Mouse (Mus musculus): ENCODE results near the gene Cfap44.
"Not testable (repeated sequence)": the region's sequence is repeated elsewhere in the genome, so short reads cannot be mapped to it uniquely, and the experiment has no call there.

Gene Cfap44

DNA sequence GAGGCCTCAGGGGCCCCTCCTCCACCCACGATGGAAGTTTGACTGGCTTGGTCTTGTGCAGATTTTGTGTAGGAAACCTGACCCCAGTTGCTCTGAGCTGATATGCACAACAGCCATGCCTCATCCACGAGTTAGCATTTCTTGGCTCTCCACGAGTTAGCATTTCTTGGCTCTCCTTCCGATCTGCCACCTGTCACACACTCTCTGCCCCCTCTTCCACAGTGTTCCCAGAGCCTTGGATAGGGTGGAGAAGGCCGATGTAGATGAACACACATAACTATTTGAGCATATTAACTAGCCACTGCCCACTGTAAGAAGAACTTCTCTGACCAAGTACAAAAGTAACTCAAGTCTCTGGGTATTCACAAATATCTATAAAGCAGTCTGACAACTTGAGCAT is 33.9 kb downstream of the Cfap44 start:
- no peak for DNase-seq (ENCODE audit: low spot score in 2 of 2)

DNA sequence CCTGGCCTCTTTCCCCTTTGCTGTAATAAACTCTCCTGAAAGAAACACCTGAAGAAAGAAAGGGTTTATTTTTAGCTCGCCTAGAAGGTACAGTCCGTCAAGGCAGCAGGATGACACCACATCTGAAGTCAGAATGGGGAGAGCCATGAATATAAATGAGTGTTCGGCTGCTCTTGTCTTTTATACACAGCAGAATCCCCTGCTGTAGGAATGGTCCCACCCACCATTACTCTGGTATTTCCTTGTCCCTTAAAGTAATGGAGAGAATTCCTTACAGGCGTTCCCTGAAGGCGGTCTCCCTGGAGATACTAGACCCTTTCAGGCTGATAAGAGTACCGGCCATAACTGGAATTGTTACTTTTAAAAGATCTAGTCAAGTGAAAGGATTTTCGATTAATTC is 35.4 kb downstream of the Cfap44 start:
- DNase-seq (ENCODE audit: low spot score in 2 of 2): no peak

DNA sequence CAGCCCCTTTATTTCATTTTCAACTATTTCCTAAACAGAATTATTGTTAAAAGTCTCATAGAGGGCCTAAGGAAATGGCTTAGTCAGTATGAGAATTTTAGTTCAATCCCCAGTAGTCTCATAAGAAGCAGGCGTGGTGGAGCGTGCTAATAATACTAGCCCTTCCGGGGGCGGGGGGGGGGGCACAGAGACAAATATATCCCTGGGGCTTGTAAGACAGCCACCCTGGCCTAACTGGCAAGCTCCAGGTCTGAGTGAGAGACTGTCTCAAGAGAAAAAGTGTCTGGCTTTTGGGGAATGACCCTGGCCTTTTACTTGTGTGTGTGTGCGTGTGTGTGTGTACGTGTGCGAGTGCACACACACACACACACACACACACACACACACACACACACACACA is 40.3 kb downstream of the Cfap44 start:
- DNase-seq (ENCODE audit: low spot score in 2 of 2): no peak

DNA sequence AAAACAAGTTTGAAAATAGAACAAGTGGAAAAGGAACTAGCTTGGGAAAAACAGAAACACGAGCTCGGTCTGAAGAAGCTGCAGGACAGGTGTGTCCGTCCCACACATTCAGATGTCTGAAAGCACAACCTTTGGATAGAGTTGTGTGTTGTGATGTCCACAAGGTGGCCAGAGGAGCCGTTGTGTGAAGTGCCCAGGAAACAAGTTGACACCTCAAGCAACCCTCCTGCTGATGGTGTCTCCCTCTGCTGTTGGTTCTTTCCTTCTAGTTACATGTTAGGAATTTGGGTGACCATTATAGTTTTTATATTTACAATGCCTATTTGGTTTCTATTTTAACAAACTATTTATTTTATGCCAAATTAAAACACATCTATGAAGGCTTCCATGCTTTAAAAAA is 40.9 kb downstream of the Cfap44 start:
- DNase-seq (ENCODE audit: low spot score in 2 of 2): no peak

DNA sequence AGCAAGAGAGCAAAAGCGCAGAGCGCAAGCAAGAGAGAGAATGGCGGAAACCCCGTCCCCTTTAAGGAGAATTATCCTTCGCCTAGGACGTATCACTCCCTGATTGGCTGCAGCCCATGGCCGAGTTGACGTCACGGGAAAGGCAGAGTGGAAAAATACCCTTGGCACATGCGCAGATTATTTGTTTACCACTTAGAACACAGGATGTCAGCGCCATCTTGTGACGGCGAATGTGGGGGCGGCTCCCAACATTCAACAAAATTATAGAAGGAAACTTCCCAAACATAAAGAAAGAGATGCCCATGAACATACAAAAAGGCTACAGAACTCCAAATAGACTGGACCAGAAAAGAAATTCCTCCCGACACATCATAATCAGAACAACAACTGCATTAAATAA is 47.3 kb downstream of the Cfap44 start:
- not testable (repeated sequence) for DNase-seq (ENCODE audit: low spot score in 2 of 2)

DNA sequence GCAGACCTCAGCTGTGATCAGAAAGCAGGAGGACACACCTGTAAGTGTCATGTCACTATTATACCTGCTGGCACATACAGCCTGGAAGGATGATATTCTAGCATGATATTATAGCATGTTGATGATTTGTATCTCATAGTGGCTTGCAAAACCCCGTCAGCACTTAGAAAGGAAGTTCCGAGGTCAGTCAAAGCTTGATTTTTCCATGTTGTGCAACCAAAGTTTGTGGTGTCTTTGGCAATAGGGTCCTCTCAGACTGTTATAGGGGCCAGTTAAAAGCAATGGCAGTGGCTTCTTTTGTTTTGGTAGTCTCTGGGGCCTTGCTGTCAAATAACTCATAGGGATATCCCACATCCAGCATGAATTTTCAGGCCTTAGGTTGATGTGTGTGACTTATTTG is 63.3 kb downstream of the Cfap44 start:
- no peak for DNase-seq (ENCODE audit: low spot score in 2 of 2)

DNA sequence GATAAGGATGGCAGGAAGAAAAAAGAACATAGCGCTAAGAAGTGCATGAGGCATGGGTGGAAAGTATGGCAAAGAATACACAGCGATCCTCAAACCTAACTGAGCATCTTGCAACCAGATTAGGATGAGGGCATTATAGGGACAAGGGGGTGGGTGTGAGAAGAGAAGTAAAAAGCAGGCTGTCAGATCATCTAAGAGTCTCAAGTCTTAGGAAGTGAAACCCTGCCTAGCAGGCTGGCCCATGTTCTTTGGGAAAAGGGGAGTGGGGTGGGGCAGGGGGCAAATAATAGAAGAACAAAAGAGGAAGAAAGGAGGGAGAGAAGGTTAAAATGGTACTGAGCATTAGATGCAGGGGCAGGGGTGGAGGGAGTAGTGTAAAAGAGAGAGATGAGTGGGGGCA is 64.2 kb downstream of the Cfap44 start:
- DNase-seq (ENCODE audit: low spot score in 2 of 2): no peak

DNA sequence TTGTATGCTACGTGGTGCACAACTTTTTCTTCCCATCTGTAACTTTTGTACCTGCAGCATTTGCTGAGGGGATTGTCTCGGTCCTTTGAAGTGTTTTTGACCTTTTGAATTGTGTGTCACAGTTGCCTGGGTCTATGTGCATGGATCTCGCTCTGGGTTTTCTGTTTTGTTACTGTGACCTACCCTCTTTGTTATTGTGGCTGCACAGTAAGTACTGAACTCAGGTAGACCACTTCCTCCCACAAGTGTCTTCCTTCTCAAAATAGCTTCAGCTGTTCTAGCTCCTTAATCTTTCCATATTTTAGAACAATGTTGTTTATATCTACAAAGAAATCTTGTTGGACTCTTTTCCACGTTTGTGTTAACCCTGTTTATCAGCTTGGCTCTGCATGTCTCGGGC is 66.3 kb downstream of the Cfap44 start:
- no peak for DNase-seq (ENCODE audit: low spot score in 2 of 2)

DNA sequence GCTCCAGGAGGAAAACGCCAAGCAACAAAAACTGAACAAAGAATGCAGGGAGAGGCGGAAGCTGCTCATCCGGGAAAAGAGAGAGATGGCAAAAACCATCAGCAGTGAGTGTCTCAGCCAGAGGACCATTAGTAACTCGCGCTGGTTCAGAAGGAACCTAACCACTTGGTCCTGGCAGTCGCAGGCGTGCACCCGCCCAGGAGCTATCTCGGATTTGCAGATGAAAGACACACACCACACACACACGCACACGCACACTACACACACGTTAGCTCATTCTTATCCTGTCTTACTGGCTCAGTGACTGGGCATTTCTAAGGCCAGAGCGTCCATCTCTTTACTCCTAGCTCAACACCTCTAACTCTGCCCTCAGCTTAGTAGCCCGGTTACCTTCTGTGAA is 80.7 kb downstream of the Cfap44 start:
- DNase-seq (ENCODE audit: low spot score in 2 of 2): no peak

DNA sequence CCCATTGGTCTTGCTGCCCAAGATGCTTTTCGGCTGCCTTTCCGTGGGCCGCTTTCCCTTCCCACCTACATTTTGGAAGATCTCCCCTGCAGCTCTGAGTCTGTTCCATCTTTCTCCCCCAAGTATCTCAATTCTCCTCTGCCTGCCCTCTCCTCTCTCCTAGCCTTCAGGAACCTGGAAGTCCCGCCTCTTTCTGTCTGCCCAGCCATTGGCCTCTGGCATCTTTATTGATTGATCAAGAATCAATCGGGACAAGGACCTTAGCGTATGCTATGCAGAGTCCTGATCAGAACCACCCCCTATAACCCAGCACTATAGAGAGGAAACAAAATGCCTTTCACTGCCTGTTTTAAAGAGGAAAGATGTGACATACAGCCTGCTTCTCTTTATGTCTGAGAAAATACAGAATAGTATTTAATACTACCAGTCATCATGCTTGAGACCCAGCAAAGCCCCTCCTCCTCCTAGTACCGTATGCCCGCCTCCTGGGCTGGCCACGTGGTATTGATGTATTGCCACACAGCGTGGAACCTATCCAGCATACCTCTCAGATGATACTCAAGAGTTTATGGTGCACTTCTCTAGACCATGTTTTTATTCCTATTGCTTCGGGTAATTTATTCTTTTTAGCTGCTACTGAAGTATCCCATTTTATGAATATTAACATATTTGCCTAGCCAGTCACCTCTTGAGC is 81.2 kb downstream of the Cfap44 start:
- no peak for DNase-seq (ENCODE audit: low spot score in 2 of 2)

DNA sequence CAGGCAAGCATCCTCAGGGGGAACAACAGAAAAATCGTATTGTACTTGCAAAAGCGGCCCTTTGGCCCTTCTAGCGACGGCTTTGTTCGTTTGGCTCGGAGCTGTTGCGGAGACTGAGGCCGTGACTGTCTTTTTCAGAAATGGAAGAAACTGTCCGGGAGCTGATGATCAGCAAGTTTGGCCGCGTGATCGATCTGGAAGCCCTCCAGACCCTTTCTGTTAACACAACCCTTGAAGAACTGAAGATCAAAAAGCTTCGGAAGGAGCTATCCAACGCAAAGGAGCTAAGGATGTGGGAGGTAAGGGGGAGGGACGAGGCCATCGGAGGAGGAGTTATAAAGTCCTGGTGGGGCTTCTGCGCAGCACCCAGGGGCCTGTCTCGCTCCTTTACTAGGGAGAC is 84.2 kb downstream of the Cfap44 start:
- no peak for DNase-seq (ENCODE audit: low spot score in 2 of 2)

DNA sequence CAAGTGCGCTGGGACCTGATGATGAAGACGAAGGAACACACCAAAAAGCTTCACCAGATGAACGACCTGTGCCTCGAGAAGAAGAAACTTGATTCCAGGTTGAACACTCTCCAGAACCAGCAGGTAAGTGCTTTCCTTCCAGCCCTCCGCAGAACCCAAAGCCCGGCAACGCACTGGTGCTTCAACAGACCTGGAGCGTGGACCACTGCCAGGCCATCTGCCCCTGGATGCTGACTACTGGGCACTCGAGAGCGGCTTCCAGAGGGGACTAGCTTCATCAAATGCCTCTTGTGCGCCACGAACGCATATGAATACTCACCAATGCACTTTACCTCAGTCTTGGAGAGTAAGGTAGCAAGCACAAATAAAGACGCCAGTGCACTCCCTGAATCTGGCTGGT is 85.3 kb downstream of the Cfap44 start:
- no peak for DNase-seq (ENCODE audit: low spot score in 2 of 2)

DNA sequence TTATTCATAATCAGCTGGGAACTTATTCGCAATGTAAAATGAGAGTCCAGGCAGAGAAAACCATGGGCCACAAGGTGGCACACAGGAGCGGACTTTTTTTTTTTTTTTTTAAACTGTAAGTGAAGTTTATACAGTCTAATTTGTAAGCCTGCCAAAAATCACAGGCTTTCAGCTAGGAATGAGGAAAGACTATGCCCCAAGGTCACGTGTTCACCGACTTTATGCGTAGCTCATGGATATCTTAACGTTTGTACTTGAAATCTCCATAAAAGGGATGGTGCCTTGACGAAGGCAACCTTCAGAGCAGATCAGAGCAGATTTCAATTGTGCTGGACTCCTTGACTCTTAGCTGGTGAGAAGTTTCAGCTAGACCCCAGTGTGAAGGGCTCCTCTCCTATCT is 86.0 kb downstream of the Cfap44 start:
- no peak for DNase-seq (ENCODE audit: low spot score in 2 of 2)

DNA sequence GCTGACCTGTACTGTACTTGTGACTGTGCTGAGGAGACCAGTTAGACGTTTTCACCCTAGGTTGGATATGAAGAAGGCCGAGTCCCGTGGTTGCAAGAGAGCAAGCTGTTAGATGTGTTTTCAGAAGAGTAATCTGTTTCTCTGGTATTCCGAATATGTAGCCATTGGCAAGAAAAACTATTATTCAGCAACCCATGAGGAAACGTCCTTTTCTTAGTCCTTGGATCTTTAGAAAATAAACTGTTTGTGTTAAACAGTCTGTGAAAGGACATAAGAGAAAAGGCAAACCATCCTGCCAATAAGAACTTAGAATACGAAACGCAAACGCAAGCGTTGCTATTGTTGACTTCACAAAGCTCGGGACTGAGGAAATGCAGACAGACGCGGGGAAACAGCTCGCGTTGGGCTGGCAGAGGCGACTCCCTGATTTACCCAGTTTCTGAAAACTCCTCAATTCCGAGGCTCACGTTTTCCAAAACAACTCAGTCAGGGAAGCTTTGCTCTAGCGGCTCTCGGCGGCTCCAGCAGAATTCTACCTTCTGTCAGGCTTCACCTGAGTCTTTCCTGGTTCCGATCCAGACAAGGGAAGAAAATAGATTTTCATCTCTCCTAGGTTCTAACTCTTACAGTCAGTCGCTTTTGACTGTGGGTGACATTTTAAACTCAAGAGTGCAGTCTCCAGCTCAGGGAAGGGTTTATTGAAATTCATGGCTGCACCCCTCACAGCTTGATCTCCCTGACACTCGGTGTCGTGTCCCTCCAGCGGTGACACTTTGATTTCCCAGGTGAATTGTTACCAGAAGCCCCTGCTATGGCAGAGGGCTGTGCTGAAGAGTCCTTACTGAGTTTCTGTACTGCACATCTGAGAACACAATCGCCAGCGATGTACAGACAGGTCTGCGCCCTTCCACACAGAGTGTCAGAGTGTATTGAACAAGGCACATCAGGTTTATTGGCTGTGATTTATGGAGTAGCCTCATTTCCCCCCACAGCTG is 87.3 kb downstream of the Cfap44 start:
- no peak for DNase-seq (ENCODE audit: low spot score in 2 of 2)

DNA sequence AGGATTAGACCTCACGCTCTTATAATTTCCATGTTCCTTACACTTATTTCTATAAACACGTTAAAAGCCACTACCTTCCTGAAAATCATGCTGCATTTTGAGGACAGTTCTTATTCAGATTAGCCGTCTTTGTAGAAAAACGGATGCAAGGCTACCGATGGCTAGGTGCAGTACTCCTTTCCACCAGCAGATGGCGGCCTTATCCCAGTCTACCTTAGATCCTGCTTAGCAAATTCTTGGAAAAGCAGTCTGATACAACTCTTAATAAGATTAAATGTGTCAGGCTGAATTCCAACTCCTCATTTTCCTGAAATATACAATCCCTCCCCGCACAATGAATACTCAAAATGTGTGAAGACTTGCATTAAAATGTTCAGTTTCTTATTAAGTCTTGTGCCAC is 89.5 kb downstream of the Cfap44 start:
- peak; percentile 34 to 72 for DNase-seq (ENCODE audit: low spot score in 2 of 2)

DNA sequence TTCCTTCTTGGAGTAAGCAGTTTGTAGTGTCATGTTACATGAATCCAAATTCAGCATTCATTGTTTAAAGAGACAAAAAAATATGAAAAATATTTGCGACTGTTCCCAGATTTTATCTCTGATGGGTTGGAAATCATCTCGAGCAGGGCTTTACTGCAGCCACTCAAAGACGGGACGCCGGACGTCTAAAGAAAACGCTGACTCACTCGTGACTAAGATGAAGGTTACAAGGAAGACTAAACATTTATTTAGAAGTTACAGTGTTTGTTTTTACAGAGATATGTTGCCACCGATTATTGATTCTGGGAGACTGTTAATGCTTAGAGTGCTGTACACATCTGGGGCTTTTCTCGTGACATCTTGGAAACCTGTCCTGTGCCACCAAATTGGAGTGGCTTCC is 90.2 kb downstream of the Cfap44 start:
- no peak for DNase-seq (ENCODE audit: low spot score in 2 of 2)

DNA sequence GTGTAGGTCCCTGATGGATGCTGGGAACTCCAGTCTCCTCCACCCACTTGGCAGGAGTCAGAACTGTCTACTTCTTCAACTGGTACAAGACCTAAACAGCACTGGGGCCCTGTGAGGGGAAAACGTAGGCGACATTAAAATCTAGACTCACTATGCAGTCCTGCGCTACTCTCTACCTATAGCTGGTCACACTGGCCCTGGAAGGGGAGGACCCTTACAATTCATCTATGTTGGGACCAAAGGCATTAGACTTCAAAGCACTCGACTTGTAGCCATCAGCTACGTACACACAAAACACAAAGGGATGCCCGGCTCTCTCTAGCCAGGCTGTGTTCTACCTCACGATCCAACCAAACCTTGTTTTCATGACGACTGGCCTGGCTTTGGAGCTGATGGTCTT is 91.1 kb downstream of the Cfap44 start:
- DNase-seq (ENCODE audit: low spot score in 2 of 2): no peak

DNA sequence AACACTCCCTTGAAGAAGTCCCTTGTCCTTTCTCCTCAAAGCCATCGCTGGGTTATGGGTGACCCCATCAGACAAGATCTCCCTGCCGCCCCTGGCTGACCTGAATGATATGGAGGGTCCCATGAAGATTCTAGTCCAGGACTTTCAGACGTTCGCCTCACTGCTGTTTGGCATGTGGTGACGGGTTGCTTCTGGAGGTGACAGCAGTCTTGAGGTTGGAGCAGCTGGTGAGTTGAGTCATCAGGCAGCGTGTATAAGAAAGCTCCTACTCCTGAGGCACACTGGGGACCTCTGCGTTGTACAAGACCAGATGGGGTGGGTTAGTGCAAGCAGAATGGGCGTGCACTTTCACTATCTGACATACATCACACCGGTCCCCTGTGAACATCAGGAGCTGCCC is 92.0 kb downstream of the Cfap44 start:
- no peak for DNase-seq (ENCODE audit: low spot score in 2 of 2)

DNA sequence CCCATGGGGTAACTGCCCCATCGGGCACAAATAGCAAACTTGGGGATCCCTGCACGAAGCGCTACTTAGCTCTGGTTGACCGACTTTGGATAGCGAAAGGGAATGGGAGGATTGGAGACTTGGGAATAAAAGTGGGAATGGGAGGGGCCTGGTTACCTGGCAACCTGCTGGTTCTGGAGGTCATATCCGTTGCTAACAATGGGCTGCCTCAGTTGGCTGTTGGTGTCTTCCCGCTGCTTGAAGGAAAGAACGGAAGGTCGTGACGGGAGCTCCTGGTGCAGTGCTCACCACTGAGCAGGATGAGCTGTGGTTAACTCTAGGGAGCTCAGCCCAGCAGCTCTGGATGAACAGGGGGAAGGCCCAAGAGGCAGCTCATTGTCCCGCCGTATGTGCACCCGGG is 92.6 kb downstream of the Cfap44 start:
- no peak for DNase-seq (ENCODE audit: low spot score in 2 of 2)

DNA sequence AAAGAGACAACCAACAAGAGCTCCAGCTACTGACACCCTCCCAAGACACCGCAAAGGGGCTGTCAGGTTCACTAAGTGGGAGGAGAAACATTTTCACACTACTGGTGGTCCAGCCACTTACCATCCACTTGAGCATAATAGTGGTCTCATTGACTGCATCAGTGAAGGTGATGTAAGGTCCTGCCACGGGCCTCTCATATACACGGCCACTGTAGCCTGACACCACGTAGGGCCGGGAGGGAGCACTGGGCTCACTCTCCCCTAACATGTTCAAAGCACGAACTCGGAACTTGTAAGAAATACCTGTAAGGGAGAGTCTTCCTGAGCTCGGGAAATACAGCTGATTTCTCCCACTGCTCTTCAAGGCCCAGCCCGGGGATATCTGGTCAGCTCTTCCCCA is 96.5 kb downstream of the Cfap44 start:
- no peak for DNase-seq (ENCODE audit: low spot score in 2 of 2)

DNA sequence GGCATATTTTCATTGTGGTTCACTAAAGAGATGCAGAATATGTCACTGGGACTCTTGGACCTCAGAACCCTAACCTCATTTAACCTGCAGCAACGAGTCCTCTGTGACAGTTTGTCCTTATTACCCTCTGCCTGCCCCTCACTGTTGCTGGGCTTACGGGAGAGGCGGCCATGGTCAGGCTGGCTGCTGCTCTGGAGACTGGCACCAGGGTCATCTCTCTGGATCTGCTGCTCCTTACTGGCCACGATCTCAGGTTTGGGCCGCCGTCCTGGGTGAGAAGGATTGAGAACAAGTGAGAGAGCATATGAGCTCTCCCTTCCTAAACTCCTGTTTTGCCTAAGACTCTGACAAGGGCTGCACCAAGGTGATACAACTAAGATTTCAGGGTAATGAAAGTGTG is 97.6 kb downstream of the Cfap44 start:
- DNase-seq (ENCODE audit: low spot score in 2 of 2): no peak

DNA sequence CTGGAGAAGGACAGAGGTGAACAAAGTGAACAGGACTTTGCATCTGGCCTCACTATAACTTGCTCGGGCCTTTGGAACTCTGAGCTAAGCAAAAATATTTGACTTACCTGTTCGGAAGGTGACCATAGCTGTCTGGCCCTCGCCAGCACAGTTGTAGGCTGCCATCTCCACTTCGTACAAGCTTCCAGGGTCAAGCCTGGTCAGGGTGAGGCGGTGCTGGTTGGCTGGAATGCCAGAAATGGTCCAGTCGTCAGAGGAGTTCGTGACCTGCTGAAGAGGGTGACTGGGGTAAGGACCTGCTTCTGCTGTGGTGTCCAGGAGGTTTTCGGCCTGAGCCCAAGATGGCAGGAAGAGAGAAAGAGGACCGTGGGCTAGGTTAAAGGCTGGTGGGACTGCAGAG is 98.1 kb downstream of the Cfap44 start:
- no peak for DNase-seq (ENCODE audit: low spot score in 2 of 2)

DNA sequence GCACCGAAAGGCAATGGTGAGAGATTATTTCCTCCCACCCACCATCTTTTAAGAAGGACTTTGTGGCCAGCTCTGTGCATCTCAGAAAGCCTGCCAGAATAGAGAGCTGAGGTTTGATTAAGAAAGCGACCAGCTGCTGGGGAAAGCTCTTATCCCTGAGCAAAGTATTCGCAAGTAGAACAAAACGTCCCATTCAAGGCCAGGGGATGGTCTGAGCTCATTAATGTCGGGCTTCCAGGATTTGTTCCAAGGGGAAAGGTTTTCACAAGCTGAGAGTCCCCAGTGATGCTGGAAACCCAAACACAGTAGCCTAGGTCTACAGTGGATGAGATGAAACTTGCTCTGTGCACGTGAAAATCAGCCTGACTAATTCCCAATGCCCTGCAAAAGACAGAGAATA is 99.3 kb downstream of the Cfap44 start:
- DNase-seq (ENCODE audit: low spot score in 2 of 2): peak; percentile 67 to 75
